Mouse (Mus musculus) fat pad, adult 2 months (tissue): Measurements from ENCODE around the gene Slc37a1.
"Not testable (repeated sequence)": the region's sequence is repeated elsewhere in the genome, so short reads cannot be mapped to it uniquely, and the experiment has no call there.

ENCODE experiments used
- DNase-seq: peaks from one replicate; pipeline ENCODE4 v3.0.0-alpha.2; 2011; ENCODE audit warnings: low read depth, low spot score; ENCODE audit errors: extremely low read depth

The Slc37a1 gene

GRCm38 (mm10) chr17:31344816-31345215 is 58.2 kb downstream of the Slc37a1 start:
- DNase-seq = no peak

DNA sequence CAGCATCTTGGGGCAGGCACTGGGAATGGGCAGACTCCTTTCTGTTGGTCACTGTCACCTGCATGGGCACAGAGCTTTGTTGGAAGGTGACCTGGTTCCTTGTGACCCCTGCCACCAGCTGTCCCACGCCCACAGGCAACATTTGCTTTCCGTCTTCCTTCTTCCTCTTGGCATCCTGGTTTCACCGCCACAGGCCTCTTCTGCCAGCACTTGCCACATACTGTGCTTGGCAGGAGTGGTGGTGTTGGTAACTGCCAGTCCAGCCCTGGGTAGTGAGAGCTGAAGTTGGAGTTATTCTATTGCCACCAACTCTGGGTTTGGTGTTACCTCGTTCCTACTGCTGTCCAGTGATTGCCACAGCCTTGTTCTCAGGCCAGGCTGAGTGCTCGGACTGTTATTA is 61.5 kb downstream of the Slc37a1 start:
- DNase-seq = peak; percentile 11

GRCm38 (mm10) chr17:31349388-31349787 is 62.8 kb downstream of the Slc37a1 start:
- DNase-seq = no peak

GRCm38 (mm10) chr17:31351984-31352383 is 65.4 kb downstream of the Slc37a1 start:
- no peak for DNase-seq

DNA sequence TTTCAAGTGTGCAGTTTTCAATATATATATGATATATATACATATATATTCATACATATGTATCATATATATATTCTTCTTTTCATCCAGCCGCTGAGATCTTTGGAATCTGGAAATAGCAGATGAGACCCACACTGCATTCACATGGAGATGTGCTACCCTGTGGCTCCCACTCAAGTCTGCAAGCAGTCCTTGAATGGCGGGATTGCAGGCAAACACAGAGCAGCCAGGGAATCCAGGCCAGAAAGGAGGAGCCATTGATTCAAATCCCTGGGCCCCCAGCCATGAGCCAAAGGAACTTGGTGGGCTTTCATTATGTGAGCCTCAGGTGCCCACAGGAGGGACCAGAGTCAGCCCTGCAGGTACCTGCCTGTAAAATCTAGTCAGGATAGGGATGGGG is 66.7 kb downstream of the Slc37a1 start:
- DNase-seq = no peak

DNA sequence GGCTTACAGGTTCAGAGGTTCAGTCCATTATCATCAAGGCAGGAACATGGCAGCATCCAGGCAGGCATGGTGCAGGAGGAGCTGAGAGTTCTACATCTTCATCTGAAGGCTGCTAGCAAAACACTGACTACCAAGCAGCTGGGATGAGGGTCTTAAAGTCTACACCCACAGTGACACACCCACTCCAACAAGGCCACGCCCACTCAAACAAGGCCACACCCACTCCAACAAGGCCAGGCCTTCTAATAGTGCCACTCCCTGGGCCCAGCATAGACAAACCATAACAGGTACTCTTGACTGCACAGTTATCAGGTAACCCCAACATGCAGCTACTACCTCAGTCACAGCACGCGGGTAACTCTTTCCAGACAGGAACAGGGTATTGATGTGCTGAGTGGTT is 68.1 kb downstream of the Slc37a1 start:
- DNase-seq = not testable (repeated sequence)

DNA sequence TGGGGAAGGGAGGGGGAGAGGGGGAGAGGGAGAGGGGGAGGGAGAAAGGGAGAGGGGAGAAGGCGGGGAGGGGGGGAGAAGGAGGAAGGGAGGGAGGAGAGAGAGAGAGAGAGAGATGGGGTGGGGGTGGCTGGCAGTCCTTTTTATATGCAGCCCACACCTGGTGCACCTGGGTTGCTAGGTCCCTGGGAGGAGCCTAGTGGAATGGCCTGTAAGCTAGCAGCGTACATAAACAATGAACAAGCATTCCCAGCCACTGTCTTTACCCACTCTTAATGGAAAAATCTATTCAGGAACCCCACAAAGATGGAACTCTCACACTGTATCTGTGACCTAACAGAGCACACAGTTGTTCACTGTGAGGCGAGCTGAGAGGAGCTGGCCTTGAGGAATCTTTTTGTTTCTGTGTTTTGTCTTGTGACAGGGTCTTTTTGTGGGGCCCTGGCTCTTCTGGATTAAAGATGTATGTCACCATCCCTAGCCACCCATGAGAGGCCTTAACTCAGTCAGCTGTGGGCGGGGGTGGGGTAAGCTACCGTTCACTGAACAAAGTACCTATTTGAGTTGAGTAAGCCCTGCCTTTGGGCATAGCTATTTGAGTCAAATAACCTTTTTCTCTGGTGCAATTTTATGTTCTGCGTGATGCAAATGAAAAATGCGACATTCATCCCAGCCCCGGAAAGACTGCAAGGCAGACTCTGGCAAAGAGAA is 69.4 kb downstream of the Slc37a1 start:
- DNase-seq = no peak

GRCm38 (mm10) chr17:31360582-31360981 is 74.0 kb downstream of the Slc37a1 start:
- DNase-seq = no peak

DNA sequence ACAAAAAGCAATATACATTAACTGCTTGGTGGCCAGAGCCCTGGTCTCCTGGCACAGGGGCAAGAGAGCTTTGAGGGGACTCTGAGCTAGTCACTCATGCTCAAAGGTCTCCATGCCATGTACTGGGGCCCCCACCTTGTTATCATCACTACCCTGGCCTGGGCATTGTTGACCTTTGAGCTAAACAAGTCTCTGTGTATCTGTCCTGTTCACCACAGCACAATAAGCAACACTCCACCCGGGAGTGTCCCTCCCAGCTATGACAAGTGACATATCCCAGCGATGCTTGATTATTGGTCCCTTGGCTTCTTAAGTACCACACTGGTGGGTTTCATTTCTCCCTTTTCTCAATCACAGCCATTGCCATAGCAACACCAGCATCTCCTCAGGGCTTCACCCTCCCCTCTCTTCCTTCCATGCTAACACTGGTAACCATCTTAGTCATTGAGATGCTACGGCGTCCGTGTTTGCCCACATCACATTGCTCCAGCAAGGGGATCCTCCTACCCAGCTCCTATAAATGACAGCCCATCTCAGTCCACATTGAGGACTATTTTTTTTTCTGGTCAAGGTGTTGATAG is 79.1 kb downstream of the Slc37a1 start:
- DNase-seq = no peak

DNA sequence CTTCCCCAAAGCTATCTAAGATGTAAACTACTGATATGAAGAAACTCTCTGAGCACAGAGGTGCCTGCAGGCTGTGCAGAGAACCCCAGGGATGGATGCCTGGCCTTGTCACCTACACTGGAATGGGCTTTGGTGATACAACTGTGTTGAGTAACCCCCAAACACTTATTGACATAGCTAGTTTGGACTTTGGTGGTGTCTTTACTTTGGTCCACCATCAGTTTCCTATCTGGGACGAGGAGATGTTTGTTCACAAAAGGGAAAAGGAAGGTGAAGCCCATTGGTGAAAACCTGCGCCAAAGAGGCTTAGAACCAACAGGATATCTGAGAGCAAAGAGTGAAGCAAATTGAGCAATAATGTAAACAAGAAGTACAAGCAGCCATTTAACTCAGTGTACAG is 83.6 kb downstream of the Slc37a1 start:
- no peak for DNase-seq

- no peak for DNase-seq
These were observed 84.3 kb downstream of the Slc37a1 start for GRCm38 (mm10) chr17:31370931-31371330.

DNA sequence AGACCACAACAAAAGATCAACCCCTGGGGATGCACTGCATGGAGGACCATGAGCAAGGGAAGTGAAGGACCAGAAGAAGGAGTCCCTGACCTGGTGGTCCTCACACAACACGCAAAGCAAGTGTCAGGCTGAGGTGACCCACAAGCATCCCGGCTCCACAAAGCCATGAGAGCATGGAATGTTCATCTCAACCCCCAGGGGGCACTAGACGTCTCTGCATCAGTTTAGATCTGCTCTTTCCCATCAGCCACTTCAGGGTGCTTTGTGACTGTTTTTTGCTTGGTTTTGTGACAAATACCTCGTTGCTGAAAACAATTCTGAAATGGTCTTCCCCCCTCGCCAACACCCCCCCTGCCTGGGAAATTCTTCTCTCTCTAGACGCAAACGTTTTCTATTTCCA is 91.4 kb downstream of the Slc37a1 start:
- DNase-seq = no peak

- DNase-seq = no peak
These were observed 91.8 kb downstream of the Slc37a1 start for GRCm38 (mm10) chr17:31378361-31378761.

DNA sequence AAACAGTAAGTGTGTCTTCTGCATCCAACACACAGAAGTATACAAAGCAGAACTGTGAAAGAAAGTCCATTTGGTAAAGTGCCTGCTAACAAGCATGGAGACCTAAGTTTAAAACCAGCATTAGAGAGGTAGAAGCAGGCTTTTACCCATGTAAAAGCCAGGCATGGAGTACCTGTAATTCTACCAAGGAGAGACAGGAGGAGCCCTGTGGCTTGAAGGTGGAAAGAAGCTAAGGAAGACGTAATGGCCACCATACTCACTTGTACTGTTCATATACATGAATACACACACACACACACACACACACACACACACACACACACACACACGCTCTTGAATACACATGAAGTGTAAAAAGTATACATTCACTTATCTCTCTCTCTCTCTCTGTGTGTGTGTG is 92.5 kb downstream of the Slc37a1 start:
- no peak for DNase-seq

GRCm38 (mm10) chr17:31379863-31380262 is 93.3 kb downstream of the Slc37a1 start:
- DNase-seq = no peak

GRCm38 (mm10) chr17:31383320-31383719 is 96.7 kb downstream of the Slc37a1 start:
- DNase-seq = no peak

DNA sequence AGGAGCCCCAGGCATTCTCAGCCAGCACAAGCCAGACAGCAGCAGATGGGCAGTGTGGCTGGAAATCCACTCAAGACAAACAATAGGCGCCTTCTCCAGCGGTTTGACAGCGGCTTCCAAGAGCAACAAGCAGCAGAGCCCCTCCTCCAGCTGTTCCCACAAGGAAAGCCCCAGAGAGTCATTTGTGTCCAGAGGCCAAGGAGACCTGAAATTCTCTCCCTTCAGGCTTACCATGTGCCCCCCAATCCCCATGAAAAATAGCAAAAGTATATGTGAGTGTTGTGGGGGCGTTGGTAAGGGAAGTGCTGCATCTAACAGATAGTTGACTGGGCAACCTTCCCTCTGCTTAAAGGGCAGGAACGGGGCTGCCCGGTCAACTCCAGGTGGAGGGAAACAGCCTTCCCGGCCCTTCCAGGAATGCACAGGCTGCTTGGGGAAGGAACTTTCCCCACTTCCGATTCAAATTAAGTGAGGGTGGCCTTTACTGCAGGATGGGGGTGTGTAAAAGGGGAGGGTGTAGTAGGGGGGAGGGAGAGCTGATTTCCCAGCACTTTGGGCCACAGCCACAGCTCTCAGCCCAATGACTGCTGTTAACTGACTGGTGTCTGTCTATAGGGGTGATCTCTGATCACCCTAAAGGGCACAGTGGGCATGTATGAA is 98.5 kb downstream of the Slc37a1 start:
- DNase-seq = no peak

GRCm38 (mm10) chr17:31385671-31386665 is 99.4 kb downstream of the Slc37a1 start, which contains the start of gene Pde9a:
Pde9a (plus strand) TSS chr17:31386210.
- DNase-seq = no peak

DNA sequence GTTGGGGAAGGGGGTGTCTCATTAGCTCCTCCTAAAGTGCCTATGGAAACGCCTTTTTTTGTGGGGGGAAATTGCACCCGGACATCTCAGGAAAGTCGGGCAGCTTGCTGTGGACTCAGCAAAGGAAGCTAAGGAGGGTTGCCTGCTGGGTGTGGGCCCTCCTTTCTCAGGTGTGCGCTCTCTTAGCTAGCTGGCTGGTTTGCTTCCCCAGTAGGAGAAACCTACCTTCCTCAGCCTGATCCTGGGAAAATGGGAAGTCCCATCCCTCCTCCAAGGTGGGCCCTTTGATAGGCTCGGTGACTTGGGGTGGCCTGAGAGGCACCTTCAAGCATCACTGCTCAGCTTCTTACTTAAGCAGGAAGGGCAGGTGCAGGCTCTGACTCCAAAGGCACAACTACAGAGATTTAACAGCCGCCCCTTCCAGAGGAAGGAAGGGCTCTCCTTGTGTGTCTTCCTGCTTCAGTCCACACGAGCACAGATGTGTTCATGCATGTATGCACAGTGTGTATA is 100.2 kb downstream of the Slc37a1 start:
- no peak for DNase-seq

GRCm38 (mm10) chr17:31389432-31390050 is 102.9 kb downstream of the Slc37a1 start:
- no peak for DNase-seq
